Mouse (Mus musculus) left cerebral cortex, postnatal 36 days (tissue): ENCODE results near the gene Tmem108. TPM values are rescaled to one million over a fixed set of nuclear protein-coding genes. Genes with fewer than 3 reads are reported as not detected.

Source experiments
- DNase-seq, 2 experiments: peaks; one replicate each; pipeline ENCODE4 v3.0.0; 2021 to 2022; ENCODE audit warnings: low spot score in 2 of 2, mixed read lengths in 1 of 2
- intact Hi-C: fragments of 180-260 bp; cut with DNase I; formaldehyde crosslinking; loops from one replicate; pipeline ENCODE4 v1.15.1; 2025
- total RNA-seq, 2 experiments: library from RNA; stranded (reverse); gene quantifications; 2 replicates each; pipeline ENCODE4 v1.2.3; 2021

Gene Tmem108
- total RNA-seq, 2 experiments from 2014 or later: 22.7 to 30.3 TPM

DNA sequence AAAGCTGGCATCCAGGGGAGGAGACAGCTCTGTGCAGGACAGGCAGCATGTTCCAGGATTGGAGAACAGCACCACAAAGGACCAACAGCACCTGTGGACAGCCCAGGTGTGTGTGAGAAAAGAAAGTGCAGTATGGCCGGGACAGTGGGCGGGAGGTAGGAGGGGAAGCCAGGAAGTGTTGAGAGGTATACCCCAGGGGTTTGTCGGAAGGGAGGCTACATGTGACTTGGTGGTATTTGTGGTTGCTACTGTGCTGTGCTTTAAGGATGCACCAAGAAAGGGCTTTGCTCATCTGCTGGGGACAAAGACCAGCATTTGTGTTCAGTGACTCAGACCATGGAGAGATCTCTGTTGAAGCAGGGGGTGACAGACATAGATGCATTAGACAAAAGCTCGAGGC lies 271.8 kb downstream of the Tmem108 start:
- intact Hi-C loops: loop anchor here (2.0 to 5.0 kb wide), 4 partner anchors 107 to 507 kb away; partner anchors contain the start of gene Tmem108
- DNase-seq: no peak

DNA sequence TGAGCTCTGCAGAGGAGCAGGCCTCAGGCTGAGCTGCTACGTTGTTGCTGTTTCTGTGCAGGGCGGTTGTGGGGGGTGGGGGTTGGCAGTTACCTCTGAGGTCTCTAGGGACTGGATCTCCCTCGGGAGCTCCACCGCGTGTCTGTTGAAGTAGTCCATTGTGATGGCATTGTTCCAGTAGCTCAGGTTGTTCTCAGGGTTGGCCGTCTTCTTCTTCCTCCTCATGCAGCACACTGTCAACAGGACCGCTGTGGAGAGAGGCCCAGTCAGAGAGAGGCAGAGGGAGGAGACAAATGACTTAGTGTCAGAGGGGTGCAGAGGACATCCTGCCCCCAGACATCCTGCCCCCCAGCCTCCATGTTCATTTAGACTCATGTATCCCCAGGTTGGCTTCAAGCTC lies 272.5 kb downstream of the Tmem108 start:
- DNase-seq: no peak
- intact Hi-C loops: no loop called here

DNA sequence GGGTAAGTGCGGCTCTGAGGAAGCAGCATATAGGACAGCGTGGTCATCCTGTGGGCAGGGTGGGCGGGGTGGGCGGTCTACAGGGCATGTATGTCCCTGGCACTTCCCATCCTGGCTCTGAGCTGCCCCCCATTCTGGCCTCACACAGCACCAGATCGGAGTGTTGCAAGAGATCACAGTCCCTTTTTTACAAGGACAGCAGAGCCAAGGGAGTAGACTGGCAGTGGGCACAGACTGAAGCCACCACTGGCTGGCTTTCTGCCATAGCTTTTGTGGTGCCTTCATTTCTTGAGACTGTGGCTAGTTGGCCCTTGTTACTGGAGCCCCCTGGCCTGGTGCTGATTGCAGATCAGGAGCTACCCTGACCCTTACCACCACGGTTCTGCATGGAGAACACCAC lies 275.4 kb downstream of the Tmem108 start:
- DNase-seq: no peak
- intact Hi-C loops: no loop called here

- intact Hi-C loops: no loop called here
Measured at GRCm38 (mm10) chr9:103485606-103486005, 276.0 kb downstream of the Tmem108 start.

GRCm38 (mm10) chr9:103480603-103481220 lies 280.9 kb downstream of the Tmem108 start:
- intact Hi-C loops: no loop called here
- DNase-seq: no peak

More at GRCm38 (mm10) chr9:103485606-103486005, 276.0 kb downstream of the Tmem108 start:
- no peak for DNase-seq

DNA sequence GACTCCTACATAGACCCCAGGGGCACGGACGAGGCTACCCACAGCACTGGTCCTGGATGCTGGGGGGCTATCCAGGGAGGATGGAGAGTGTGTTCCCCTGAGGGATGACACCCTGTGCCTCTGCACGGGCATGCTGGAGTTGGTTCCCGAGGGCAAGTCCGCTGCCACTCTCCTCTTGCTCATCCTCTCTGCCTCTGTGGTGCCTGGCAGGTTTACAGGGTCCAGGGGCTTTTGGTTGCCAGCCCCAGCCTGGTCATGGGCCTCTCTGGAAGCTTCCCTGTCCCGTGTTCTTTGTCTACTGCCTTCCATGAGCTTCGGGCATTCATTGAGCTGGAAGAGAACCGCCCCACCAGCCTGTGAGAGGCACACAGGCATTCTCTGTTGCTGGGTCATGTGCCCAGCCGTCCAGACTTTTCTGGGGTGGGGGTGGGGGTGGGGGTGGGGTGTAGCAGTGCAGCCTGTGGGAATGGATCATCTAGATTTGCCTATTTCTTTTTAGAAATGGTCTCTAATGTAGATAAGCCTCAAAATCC lies 281.5 kb downstream of the Tmem108 start, which contains the start of gene Bfsp2:
TSS of gene Bfsp2 (minus strand) at position 377 of the 533 bp plus-strand sequence.
- no peak for DNase-seq
- intact Hi-C loops: no loop called here

- intact Hi-C loops: no loop called here
- DNase-seq: no peak
Measured at GRCm38 (mm10) chr9:103475414-103475813, 286.2 kb downstream of the Tmem108 start.

DNA sequence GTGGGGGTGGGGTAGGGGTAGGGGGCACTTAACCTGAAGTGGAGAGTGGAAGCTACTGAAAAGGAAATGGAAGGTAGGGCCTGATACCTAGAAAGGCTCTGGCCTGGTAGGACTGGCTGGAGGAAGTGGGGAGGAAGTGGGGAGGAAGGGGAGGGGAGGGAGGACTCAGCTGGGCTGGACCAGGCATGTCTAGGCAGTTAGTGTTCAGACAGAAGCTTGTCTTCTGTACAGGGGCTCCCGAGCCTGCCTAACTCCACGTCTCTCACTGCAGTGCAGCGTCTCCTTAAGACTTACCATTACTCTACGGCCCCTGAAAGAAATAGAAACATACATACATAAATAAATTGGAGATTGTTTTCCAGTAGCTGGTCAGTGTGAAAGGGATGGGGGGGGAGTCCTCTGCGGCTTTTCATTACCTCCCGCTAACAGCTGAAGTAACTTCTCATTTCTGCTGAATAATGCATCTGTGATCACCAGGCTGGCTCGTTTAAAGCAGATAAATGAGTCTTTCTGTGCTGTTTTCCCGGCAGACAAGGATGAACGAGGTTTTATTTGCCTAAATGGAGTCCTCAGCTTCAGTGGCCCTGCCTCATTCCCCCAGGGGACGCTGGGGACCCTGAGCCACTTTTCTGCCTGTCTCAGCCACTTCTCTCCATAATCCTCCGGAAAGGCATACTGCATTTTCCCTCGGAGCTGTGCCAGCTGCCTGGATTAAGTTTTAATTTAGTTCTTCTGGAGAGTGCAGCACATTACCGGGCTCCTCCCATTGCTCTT lies 287.5 kb downstream of the Tmem108 start:
- DNase-seq: peak in 1 of 2 experiments; percentile 23
- intact Hi-C loops: loop anchor here (5.0 kb wide), 1 partner anchor 112 kb away; no protein-coding TSS in a partner anchor

- intact Hi-C loops: loop anchor here (5.0 kb wide), 1 partner anchor 109 kb away; no protein-coding TSS in a partner anchor
- DNase-seq: no peak
Measured at GRCm38 (mm10) chr9:103471784-103472183, 289.9 kb downstream of the Tmem108 start.

DNA sequence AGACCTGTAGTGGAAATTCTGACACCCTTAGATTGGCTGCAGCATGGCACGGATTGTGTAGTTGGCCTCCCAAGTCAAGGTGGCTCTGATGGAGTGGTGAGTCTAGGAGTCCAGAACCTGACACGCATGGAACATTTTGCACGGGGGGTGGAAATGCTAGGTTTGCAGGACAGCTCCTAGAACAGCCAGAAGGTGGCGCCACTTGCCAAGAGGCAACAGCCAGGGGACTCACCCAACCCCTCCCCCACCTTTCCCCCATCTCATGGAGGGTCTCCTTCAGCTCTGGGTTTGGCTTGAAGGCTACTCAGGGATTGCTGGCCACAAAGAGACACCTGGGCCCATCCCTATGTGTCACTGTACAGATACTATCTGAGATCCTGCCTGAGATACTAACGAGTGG lies 292.1 kb downstream of the Tmem108 start:
- no peak for DNase-seq
- intact Hi-C loops: no loop called here

- DNase-seq: no peak
- intact Hi-C loops: no loop called here
Measured at GRCm38 (mm10) chr9:103468911-103469310, 292.7 kb downstream of the Tmem108 start.

DNA sequence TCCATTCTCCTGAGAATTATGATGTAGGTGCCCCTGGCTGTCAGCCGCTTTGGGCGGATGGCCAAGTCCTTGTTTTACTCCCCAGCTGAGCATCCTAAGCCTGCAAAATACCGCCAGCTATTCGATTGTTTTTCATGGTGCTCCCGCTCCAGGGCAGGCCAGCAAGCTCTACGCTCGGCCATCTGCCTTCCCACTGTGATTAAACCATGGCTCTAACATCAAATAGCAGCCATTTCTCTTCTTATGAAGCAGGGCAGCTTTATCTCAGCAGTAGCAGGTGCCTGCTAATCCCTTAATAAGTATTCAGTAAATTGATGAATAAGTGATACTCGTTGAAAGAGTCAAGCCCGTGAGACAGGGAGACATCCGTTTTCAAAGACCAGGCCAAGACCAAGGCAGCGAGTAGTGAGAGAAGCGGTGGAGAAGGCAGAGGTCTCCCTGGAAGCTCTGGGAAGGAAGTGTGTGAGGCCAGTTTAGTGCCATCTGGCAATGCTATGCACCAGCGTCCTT lies 295.9 kb downstream of the Tmem108 start:
- no peak for DNase-seq
- intact Hi-C loops: no loop called here

DNA sequence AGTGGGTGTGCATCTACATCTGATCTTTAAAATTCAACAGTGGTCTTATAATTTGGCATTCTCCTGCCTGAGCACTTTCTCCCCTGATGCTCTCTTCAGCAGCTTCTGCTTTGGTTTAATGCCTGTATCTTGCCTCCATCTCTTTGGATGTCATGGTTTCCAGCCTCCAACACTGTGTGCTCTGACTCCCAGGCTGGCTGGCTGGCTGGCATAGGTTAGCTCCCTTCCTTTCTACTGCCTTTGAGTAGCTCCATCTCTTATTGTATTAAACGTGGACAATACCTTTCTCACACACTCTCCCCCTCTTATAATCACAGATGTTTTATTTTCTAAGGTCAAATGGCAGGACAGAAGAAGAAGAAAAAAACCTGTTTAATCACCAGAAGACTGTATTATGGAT lies 296.3 kb downstream of the Tmem108 start:
- no peak for DNase-seq
- intact Hi-C loops: no loop called here

- no peak for DNase-seq
- intact Hi-C loops: no loop called here
Measured at GRCm38 (mm10) chr9:103463833-103464232, 297.8 kb downstream of the Tmem108 start.

DNA sequence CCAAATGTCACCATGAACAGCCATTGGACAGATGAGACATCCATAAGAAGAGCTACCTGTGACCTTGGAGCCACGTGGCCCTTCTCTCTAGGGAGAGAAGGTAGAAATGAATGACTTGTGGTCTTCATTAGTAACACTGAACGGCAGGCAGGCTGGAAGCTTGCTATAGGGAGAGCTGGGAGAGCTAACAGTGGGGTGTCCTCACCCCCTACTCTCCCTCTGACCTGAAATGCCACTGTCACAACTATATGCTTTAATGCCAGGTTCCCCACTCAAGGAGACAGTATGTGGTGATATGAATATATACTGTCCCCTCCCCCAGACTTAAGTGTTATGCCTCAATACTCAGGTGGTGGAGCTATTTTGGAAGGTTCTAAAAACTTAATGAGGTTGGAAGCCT lies 301.8 kb downstream of the Tmem108 start:
- intact Hi-C loops: no loop called here
- no peak for DNase-seq

- no peak for DNase-seq
- intact Hi-C loops: no loop called here
Measured at GRCm38 (mm10) chr9:103459307-103459706, 302.3 kb downstream of the Tmem108 start.

DNA sequence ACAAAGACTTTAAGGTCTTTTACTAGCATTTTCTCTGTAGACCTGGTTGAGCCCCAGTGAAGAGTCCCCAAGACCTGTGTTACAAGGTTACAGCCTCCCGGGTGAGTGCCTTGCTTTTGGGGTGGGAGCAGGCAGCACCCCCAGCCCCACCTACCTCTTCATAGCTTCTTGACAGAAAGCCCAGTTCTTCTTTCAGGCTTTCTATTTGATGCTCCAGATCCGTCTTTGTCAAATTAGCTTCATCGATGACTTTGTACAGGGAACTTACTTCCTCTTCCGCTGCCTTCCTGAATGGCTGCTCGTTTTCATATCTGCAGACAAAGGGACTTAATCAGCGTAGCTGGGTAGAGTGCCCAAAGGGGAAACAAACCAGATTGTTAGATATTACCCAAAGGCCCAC lies 312.0 kb downstream of the Tmem108 start:
- DNase-seq: no peak
- intact Hi-C loops: no loop called here

GRCm38 (mm10) chr9:103449092-103449491 lies 312.5 kb downstream of the Tmem108 start:
- intact Hi-C loops: no loop called here
- DNase-seq: no peak

- intact Hi-C loops: no loop called here
- no peak for DNase-seq
Measured at GRCm38 (mm10) chr9:103444656-103445055, 317.0 kb downstream of the Tmem108 start.

DNA sequence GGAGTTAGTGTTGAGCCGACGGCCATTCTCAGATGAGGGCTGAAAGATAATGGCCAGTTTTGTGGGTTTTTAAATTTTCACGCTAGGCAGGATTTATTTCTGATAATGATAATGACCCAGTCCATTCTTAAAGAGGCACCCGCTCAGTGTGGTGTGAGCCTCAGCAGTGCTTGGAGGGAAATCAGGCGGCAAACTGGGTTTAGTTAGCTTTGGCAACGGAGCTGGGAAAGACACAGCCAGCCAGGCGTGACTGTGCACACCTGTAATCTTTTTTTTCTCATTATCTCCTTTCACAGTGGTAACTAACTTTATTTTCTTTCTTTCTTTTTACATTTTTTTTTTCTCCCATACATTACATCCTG lies 317.8 kb downstream of the Tmem108 start:
- intact Hi-C loops: no loop called here
- DNase-seq: no peak
